Mouse (Mus musculus) hematopoietic stem cell, adult 5-6 weeks (primary cell): ENCODE results near the gene Scpep1. TPM values are rescaled to one million over a fixed set of nuclear protein-coding genes. Genes with fewer than 3 reads are reported as not detected.
A peak's percentile ranks its signal among the peaks of the same experiment; 100 is the strongest.
"Not testable (repeated sequence)": the region's sequence is repeated elsewhere in the genome, so short reads cannot be mapped to it uniquely, and the experiment has no call there.

Source experiments
- ATAC-seq, 2 experiments: fragments of 125-278 bp in 1 of 2; replicated peaks in 1 of 2; 2 replicates each; pipeline ENCODE4 v1.8.0; 2016 to 2017; ENCODE audit warnings: inconsistent platforms in 2 of 2, mild to moderate bottlenecking in 2 of 2, moderate number of reproducible peaks in 2 of 2, low read depth in 1 of 2, moderate TSS enrichment in 1 of 2; ENCODE audit not compliant: low FRiP score in 2 of 2, poor library complexity in 2 of 2, severe bottlenecking in 2 of 2, insufficient read depth in 1 of 2, low TSS enrichment in 1 of 2
- total RNA-seq: library from RNA; stranded (forward); fragments of 172-1452, 232-1000 nt; gene quantifications from 2 replicates; pipeline ENCODE4 v1.2.3, GENCODE M21; 2017

Gene Scpep1
- 13.4 and 15.6 TPM in 2 replicates for total RNA-seq

GRCm38 (mm10) chr11:88955217-88955969 lies at the start of gene Scpep1:
TSS of gene Scpep1 (minus strand) at chr11:88955465.
- peak; percentile 96 to 99 for ATAC-seq

- ATAC-seq: no peak
Observed at GRCm38 (mm10) chr11:89003726-89004125, 48.5 kb upstream of the Scpep1 start.

- ATAC-seq: no peak
Observed at GRCm38 (mm10) chr11:89003078-89003477, 47.8 kb upstream of the Scpep1 start.

GRCm38 (mm10) chr11:89002621-89003020 lies 47.4 kb upstream of the Scpep1 start:
- ATAC-seq: no peak

- ATAC-seq: no peak
Observed at GRCm38 (mm10) chr11:89002068-89002467, 46.8 kb upstream of the Scpep1 start.

- no peak for ATAC-seq
Observed at GRCm38 (mm10) chr11:89001569-89001968, 46.3 kb upstream of the Scpep1 start.

- no peak for ATAC-seq
Observed at GRCm38 (mm10) chr11:89000527-89000819, 45.2 kb upstream of the Scpep1 start.

GRCm38 (mm10) chr11:88999723-89000526 lies 44.7 kb upstream of the Scpep1 start:
- ATAC-seq: peak in 1 of 2 experiments; percentile 3; a peak in 1 of 4 replicates

- peak; percentile 93 to 96 for ATAC-seq
Observed at GRCm38 (mm10) chr11:88998974-88999722, 43.9 kb upstream of the Scpep1 start, which contains the start of gene Trim25. TSS of gene Trim25 (plus strand) at chr11:88999376.

GRCm38 (mm10) chr11:88998406-88998805 lies 43.1 kb upstream of the Scpep1 start:
- no peak for ATAC-seq

GRCm38 (mm10) chr11:88997343-88997742 lies 42.1 kb upstream of the Scpep1 start:
- not testable (repeated sequence) for ATAC-seq

GRCm38 (mm10) chr11:88996427-88996826 lies 41.2 kb upstream of the Scpep1 start:
- ATAC-seq: no peak

- no peak for ATAC-seq
Observed at GRCm38 (mm10) chr11:88995616-88996015, 40.4 kb upstream of the Scpep1 start.

GRCm38 (mm10) chr11:88994492-88994891 lies 39.2 kb upstream of the Scpep1 start:
- ATAC-seq: no peak

- ATAC-seq: peak; percentile 88 to 91
Observed at GRCm38 (mm10) chr11:88993625-88994024, 38.4 kb upstream of the Scpep1 start.

- no peak for ATAC-seq
Observed at GRCm38 (mm10) chr11:88993186-88993585, 37.9 kb upstream of the Scpep1 start.

GRCm38 (mm10) chr11:88989530-88989929 lies 34.3 kb upstream of the Scpep1 start:
- peak; percentile 64 to 71 for ATAC-seq

- ATAC-seq: no peak
Observed at GRCm38 (mm10) chr11:88988956-88989355, 33.7 kb upstream of the Scpep1 start.
